Mouse (Mus musculus): ENCODE measurements around the gene Rgmb. TPM values are rescaled to one million over a fixed set of nuclear protein-coding genes. Genes with fewer than 3 reads are reported as not detected.

The Rgmb gene
- polyA plus RNA-seq, 1 experiment from 2014 or later, result 12.9 TPM

DNA sequence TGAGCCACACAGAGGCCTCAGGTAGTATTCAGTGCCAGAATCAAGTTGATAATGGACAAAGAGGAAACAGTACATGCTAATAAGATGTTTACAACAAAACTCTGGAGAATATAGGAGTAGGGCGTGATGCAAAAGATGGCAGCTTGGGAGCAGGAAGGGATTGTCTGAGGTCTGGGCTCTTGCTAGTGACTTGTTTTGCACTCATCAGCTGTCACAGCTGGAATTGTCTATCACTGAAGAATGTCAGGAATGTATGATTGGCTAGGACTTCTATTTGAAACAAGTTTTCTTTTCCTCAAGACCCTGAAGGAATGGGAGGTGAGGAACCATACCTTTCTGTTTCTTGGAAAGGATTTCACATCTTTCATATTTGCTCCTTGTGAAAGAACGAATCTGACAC lies 10.6 kb upstream of the Rgmb start:
- Histone ChIP-seq H3K27me3 (ENCODE audit: control insufficient read depth, insufficient read depth, low read length) (no peaks in the 10 kb centered on the region), H3K4me3 (ENCODE audit: control insufficient read depth in 1 of 2, insufficient read depth in 1 of 2, low read depth in 1 of 2, low read length in 2 of 2) (no peak overlapping the region), H3K36me3 (ENCODE audit: control insufficient read depth, insufficient read depth, low read length) (no peaks in the 10 kb centered on the region), H3K4me2 (ENCODE audit: low read length) (no peak overlapping the region), H3K9me3 (ENCODE audit: control insufficient read depth, low read length) (no peaks in the 10 kb centered on the region), H3K9ac (ENCODE audit: low read length) (no peak overlapping the region), H3K27ac (replicated peaks in 1 of 2; ENCODE audit: control insufficient read depth in 1 of 2, insufficient read depth in 1 of 2, low read depth in 2 of 2, low read length in 2 of 2) (no peak overlapping the region), H3K4me1 (ENCODE audit: control insufficient read depth in 2 of 2, insufficient read depth in 2 of 2, low read length in 2 of 2) (no peaks in the 10 kb centered on the region)
- 68% methylated on average over 2 of the region's 2 CpGs for WGBS
- no peak for ATAC-seq (ENCODE audit: insufficient number of reproducible peaks, insufficient read depth, low FRiP score, low read depth)

GRCm38 (mm10) chr17:15832398-15832797 lies 1.6 kb upstream of the Rgmb start:
- Histone ChIP-seq H3K36me3 (ENCODE audit: control insufficient read depth, insufficient read depth, low read length) (no peaks in the 10 kb centered on the region), H3K4me2 (ENCODE audit: low read length) (no peak overlapping the region), H3K9ac (ENCODE audit: low read length) (no peak overlapping the region), H3K9me3 (ENCODE audit: control insufficient read depth, low read length) (no peaks in the 10 kb centered on the region), H3K4me3 (ENCODE audit: control insufficient read depth in 1 of 2, insufficient read depth in 1 of 2, low read depth in 1 of 2, low read length in 2 of 2) (no peak overlapping the region), H3K4me1 (ENCODE audit: control insufficient read depth in 2 of 2, insufficient read depth in 2 of 2, low read length in 2 of 2) (peaks cover 0 to 16% of the 10 kb centered on the region in 2 experiments; a peak in 2 of 4 replicates), H3K27ac (replicated peaks in 1 of 2; ENCODE audit: control insufficient read depth in 1 of 2, insufficient read depth in 1 of 2, low read depth in 2 of 2, low read length in 2 of 2) (no peak overlapping the region), H3K27me3 (ENCODE audit: control insufficient read depth, insufficient read depth, low read length) (no peaks in the 10 kb centered on the region)
- WGBS, result 30% methylated on average over 5 of the region's 5 CpGs
- no peak for ATAC-seq (ENCODE audit: insufficient number of reproducible peaks, insufficient read depth, low FRiP score, low read depth)

DNA sequence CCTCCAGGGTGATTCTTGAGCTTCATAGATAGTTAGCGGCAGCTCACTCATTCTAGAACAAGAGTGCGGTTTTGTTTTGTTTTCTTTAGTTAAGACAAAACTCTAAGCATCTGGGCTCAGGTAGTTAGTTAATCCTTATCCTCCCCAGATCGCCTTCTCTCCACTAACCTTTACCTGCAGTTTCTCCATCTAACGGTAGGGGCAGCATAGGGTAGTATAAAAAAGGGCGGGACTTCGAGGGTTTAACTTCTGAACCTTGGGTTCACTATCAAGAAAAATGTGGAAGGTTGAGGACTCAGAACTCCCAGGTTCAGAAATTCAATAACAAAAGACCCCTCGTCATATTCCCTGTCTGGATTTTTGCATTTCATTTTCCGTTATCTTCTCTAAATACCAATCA lies 971 bp upstream of the Rgmb start:
- Histone ChIP-seq H3K9me3 (ENCODE audit: control insufficient read depth, low read length) (no peaks in the 10 kb centered on the region), H3K9ac (ENCODE audit: low read length) (no peak overlapping the region), H3K36me3 (ENCODE audit: control insufficient read depth, insufficient read depth, low read length) (no peaks in the 10 kb centered on the region), H3K27ac (replicated peaks in 1 of 2; ENCODE audit: control insufficient read depth in 1 of 2, insufficient read depth in 1 of 2, low read depth in 2 of 2, low read length in 2 of 2) (no peak overlapping the region), H3K4me3 (ENCODE audit: control insufficient read depth in 1 of 2, insufficient read depth in 1 of 2, low read depth in 1 of 2, low read length in 2 of 2) (no peak overlapping the region), H3K4me2 (ENCODE audit: low read length) (no peak overlapping the region), H3K27me3 (ENCODE audit: control insufficient read depth, insufficient read depth, low read length) (no peaks in the 10 kb centered on the region), H3K4me1 (ENCODE audit: control insufficient read depth in 2 of 2, insufficient read depth in 2 of 2, low read length in 2 of 2) (peaks cover 0 to 16% of the 10 kb centered on the region in 2 experiments; a peak in 2 of 4 replicates)
- ATAC-seq (ENCODE audit: insufficient number of reproducible peaks, insufficient read depth, low FRiP score, low read depth), result no peak
- WGBS, result 13% methylated on average over 8 of the region's 8 CpGs

DNA sequence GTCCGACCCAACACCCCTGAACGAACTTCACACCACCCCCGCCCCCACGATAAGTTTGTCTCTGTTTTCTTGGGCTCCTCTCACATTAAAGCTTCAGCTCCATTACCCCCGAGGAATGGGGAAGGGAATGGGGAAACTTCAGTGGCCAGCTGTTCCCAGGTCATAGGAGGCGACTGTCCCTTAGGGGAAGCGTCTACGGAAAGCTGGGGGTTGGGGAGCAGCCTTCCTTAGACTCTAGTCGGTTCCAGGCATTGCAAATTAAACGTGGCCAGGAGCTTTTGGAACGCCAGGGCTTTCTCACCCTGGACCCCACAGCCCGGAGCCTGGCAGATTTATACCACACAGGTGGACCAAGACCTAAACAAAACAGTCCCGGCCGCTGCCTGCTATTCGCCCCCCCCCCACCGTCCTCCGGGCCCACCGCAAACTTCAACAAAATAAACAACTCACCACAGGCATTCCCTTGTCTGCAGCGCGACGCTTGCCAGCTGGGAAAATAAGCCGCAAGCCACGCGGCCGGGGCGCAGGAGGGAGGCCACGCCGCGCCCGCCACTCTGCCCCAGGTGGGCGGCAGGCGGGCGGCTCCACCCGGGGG lies 571 bp downstream of the Rgmb start:
- no peak for ATAC-seq (ENCODE audit: insufficient number of reproducible peaks, insufficient read depth, low FRiP score, low read depth)
- Histone ChIP-seq H3K27ac (replicated peaks in 1 of 2; ENCODE audit: control insufficient read depth in 1 of 2, insufficient read depth in 1 of 2, low read depth in 2 of 2, low read length in 2 of 2) (peak overlapping the region in 1 of 2 experiments; percentile 67; a peak in 3 of 4 replicates), H3K9me3 (ENCODE audit: control insufficient read depth, low read length) (no peaks in the 10 kb centered on the region), H3K4me2 (ENCODE audit: low read length) (peak overlapping the region; percentile 92), H3K27me3 (ENCODE audit: control insufficient read depth, insufficient read depth, low read length) (no peaks in the 10 kb centered on the region), H3K9ac (ENCODE audit: low read length) (peak overlapping the region; percentile 73), H3K4me1 (ENCODE audit: control insufficient read depth in 2 of 2, insufficient read depth in 2 of 2, low read length in 2 of 2) (peaks cover 0 to 16% of the 10 kb centered on the region in 2 experiments; a peak in 2 of 4 replicates), H3K4me3 (ENCODE audit: control insufficient read depth in 1 of 2, insufficient read depth in 1 of 2, low read depth in 1 of 2, low read length in 2 of 2) (peak overlapping the region; percentile 49 to 61), H3K36me3 (ENCODE audit: control insufficient read depth, insufficient read depth, low read length) (no peaks in the 10 kb centered on the region)
- WGBS, result under 1% methylated on average over 34 of the region's 34 CpGs

GRCm38 (mm10) chr17:15829198-15830170 lies 1.4 kb downstream of the Rgmb start:
- 2% methylated on average over 20 of the region's 20 CpGs for WGBS
- Histone ChIP-seq H3K36me3 (ENCODE audit: control insufficient read depth, insufficient read depth, low read length) (no peaks in the 10 kb centered on the region), H3K9ac (ENCODE audit: low read length) (peak overlapping the region; percentile 73), H3K27ac (replicated peaks in 1 of 2; ENCODE audit: control insufficient read depth in 1 of 2, insufficient read depth in 1 of 2, low read depth in 2 of 2, low read length in 2 of 2) (peak overlapping the region in 1 of 2 experiments; percentile 44; a peak in 2 of 4 replicates), H3K9me3 (ENCODE audit: control insufficient read depth, low read length) (no peaks in the 10 kb centered on the region), H3K4me2 (ENCODE audit: low read length) (peak overlapping the region; percentile 92), H3K4me1 (ENCODE audit: control insufficient read depth in 2 of 2, insufficient read depth in 2 of 2, low read length in 2 of 2) (peaks cover 2 to 23% of the 10 kb centered on the region in 2 experiments), H3K27me3 (ENCODE audit: control insufficient read depth, insufficient read depth, low read length) (no peaks in the 10 kb centered on the region), H3K4me3 (ENCODE audit: control insufficient read depth in 1 of 2, insufficient read depth in 1 of 2, low read depth in 1 of 2, low read length in 2 of 2) (peak overlapping the region; percentile 49 to 61)
- ATAC-seq (ENCODE audit: insufficient number of reproducible peaks, insufficient read depth, low FRiP score, low read depth), result no peak

- H3K4me3 ChIP-seq (ENCODE audit: control insufficient read depth in 1 of 2, insufficient read depth in 1 of 2, low read depth in 1 of 2, low read length in 2 of 2), result no peak overlapping the region
- no peaks in the 10 kb centered on the region for H3K9me3 ChIP-seq (ENCODE audit: control insufficient read depth, low read length)
- ATAC-seq (ENCODE audit: insufficient number of reproducible peaks, insufficient read depth, low FRiP score, low read depth), result no peak
- H3K9ac ChIP-seq (ENCODE audit: low read length), result no peak overlapping the region
- H3K4me2 ChIP-seq (ENCODE audit: low read length), result no peak overlapping the region
- WGBS, result 59% methylated on average over 8 of the region's 8 CpGs
- H3K27ac ChIP-seq (replicated peaks in 1 of 2; ENCODE audit: control insufficient read depth in 1 of 2, insufficient read depth in 1 of 2, low read depth in 2 of 2, low read length in 2 of 2), result no peak overlapping the region
- H3K36me3 ChIP-seq (ENCODE audit: control insufficient read depth, insufficient read depth, low read length), result no peaks in the 10 kb centered on the region
- no peaks in the 10 kb centered on the region for H3K27me3 ChIP-seq (ENCODE audit: control insufficient read depth, insufficient read depth, low read length)
- H3K4me1 ChIP-seq (ENCODE audit: control insufficient read depth in 2 of 2, insufficient read depth in 2 of 2, low read length in 2 of 2), result peaks cover 5 to 34% of the 10 kb centered on the region in 2 experiments
Observed at GRCm38 (mm10) chr17:15828131-15828917, 2.5 kb downstream of the Rgmb start.

DNA sequence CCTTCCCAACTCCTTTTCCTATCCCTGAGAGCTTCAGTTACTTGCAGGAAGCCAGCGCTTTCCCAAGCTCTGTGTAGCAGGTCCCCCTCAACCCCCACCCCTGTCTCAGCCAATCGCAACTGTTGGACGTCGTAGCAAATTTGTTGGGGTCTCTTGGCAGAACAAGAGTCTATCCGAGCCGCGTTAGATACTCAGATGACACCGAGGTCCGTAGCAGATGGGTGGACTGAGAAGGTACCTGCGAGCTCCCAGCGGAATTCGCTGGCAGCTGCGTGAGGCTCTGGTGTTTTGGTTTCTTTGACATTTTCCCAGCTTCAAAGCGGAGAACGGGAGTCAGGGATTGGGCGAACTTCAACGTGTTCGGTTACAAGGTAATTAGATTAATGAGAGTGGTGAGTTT lies 3.9 kb downstream of the Rgmb start:
- no peaks in the 10 kb centered on the region for H3K9me3 ChIP-seq (ENCODE audit: control insufficient read depth, low read length)
- peak overlapping the region; percentile 97 for H3K4me2 ChIP-seq (ENCODE audit: low read length)
- peak overlapping the region; percentile 74 for H3K9ac ChIP-seq (ENCODE audit: low read length)
- peaks cover 5 to 38% of the 10 kb centered on the region in 2 experiments for H3K4me1 ChIP-seq (ENCODE audit: control insufficient read depth in 2 of 2, insufficient read depth in 2 of 2, low read length in 2 of 2)
- peak overlapping the region; percentile 25 to 58 for H3K27ac ChIP-seq (replicated peaks in 1 of 2; ENCODE audit: control insufficient read depth in 1 of 2, insufficient read depth in 1 of 2, low read depth in 2 of 2, low read length in 2 of 2)
- peak overlapping the region; percentile 89 to 96 for H3K4me3 ChIP-seq (ENCODE audit: control insufficient read depth in 1 of 2, insufficient read depth in 1 of 2, low read depth in 1 of 2, low read length in 2 of 2)
- H3K36me3 ChIP-seq (ENCODE audit: control insufficient read depth, insufficient read depth, low read length), result no peaks in the 10 kb centered on the region
- H3K27me3 ChIP-seq (ENCODE audit: control insufficient read depth, insufficient read depth, low read length), result no peaks in the 10 kb centered on the region
- no peak for ATAC-seq (ENCODE audit: insufficient number of reproducible peaks, insufficient read depth, low FRiP score, low read depth)
- WGBS, result under 1% methylated on average over 18 of the region's 18 CpGs
